Mouse (Mus musculus) adrenal gland, adult 2 months (tissue): ENCODE data around the gene Pla2g5. TPM values are rescaled to one million over a fixed set of nuclear protein-coding genes. Genes with fewer than 3 reads are reported as not detected.

Experiments
- DNase-seq: peaks from one replicate; pipeline ENCODE4 v3.0.0; 2021
- polyA plus RNA-seq: library from polyadenylated mRNA; depleted of rRNA; stranded (reverse); fragments of >200 nt; gene quantifications from 2 replicates; pipeline ENCODE4 v1.2.3, GENCODE M21; 2012
- total RNA-seq, 2 experiments: library from RNA; stranded (reverse); gene quantifications; 2 replicates each; pipeline ENCODE4 v1.2.3; 2021

Pla2g5 gene
- total and polyA plus RNA-seq, 3 experiments: 13.1 to 88.3 (median 13.1) TPM

DNA sequence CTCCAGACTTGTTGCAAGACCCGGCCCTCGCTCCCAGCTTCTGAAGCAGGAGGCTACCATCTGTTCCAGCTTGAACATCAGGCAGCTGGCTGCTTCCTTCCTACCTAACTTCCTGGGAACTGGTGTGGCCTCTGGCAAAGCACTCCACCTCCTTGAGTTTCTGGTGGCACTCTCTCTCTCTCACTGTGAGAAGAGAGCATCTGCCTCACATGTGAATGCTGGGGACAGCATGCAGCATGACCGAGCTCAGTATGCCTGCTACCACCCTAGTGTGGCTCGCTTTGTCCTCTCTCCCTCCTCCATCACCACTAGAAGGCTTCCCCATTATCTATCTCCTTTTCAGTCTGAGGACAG lies 66.1 kb downstream of the Pla2g5 start:
- no peak for DNase-seq

DNA sequence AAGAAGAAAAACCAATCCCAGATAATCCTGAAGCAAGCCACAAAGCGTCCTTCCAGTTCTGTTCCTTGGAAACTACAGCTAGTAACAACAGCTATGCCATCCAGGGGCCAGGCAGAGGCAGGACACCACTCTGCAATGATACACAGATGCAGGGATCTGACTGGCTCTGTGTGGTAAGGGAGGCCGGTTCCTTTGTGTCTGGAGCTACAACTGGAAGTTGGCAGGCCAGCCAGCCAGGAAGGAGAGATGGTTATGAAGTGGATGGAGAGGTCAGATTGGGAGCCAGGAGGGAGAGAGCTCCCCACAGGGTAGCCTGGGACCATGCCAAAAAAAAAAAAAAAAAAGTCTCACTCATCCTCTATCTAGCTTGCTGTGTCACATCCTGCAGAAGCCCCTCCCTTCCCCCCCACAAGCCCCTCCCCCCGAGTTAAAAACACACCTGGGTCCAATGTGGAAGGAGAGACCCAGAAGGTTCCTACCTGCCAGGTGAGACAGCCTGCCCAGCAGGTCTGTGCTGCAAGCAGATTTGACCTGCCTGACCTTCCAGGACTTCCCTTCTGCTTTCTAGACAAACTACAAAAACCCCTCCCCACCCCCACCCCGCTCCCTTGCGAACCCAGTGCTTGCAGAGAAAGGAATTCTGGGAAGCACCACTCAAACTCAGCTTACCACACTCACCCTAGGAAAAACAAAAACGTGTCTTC lies 66.6 kb downstream of the Pla2g5 start:
- no peak for DNase-seq

DNA sequence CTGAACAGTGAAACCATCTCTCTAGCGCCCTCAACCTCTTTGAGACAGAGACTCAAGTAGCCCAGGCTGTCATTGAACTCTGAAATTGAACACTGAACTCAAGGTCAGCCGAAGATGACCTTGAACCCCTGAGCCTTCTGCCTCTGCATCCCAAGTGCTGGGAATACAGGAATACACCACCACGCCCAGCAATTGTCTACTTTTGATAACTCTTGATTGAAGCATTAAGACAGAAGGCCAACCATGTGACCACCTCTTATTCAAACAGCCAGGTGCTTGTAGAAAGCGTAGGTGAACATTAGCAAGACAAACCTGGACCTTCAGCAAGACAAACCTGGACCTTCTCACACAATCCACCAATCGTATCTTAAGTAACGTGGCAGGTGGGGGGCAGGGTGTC lies 68.9 kb downstream of the Pla2g5 start:
- no peak for DNase-seq

DNA sequence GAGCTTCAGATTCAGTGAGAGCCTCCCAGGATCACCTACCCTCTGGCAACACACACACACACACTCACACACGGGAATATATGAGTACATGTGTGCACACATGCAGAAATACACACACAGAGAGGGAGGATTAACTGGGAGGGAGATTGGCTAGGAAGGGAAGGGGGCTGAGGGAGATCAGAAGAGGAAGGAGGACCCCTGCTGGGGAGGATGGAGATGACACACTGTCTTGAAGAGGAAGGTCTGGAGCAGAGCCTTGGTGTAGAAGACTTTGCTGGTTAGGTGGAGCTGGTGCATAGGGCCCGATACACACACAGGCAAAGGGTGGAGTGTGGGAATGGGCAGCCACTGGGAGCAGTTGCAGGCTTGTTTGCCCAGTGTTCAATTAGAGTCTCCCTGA lies 70.0 kb downstream of the Pla2g5 start:
- peak; percentile 43 for DNase-seq

DNA sequence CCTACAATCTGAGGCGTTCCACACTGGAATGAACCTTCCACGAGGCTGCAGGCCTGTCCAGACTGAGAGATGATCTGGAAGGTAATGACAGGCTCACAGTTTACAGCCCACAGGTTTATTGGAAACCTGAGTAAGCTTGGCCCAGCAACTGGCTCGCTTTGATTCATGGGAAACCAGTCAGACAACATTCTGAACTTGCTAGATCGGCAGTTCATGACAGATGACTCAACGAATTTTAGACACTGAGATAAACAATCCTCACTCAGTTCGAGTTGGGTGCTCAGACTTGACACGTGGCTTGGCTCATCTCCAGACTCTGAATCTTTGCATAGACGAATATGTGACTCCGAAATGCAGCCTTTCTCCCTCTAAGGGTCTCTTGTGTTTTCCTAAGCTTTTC lies 70.7 kb downstream of the Pla2g5 start:
- no peak for DNase-seq

DNA sequence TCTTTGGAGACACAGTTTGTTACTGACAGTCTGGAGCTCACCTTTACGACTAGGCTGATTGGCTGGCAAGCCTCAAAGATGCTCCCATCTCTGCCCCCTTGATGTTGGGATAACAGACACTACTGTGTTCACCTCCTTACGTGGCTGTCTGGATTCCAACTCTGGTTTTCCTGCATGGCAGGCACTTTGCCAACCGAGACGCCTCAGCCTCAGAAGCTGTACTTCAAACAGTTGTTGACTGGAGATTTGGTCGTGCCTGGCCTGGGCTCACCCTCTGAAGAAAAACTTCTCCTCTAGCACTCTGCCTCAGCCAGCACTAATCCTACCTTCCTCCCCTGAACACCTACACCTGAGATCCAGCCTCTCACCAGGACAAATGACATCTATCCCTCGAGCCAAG lies 71.8 kb downstream of the Pla2g5 start:
- DNase-seq: no peak

DNA sequence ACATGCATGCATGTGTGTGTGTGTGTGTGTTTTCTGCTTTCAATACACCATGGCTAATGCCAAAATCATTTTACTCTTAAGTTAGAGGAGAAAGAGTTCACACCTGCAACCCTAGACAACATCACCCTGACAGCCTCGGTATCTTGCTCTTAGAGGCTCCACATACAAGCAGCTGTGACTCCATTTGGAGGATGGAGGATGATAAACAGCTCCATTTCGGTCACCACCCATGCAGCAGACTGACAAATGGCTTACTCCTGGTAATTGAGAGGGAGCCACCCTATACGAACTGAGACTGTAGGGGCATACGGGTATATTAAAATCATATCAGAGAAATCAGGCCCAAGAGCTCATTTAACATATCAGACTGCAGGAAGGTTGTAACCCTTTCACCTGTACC lies 74.9 kb downstream of the Pla2g5 start:
- no peak for DNase-seq

DNA sequence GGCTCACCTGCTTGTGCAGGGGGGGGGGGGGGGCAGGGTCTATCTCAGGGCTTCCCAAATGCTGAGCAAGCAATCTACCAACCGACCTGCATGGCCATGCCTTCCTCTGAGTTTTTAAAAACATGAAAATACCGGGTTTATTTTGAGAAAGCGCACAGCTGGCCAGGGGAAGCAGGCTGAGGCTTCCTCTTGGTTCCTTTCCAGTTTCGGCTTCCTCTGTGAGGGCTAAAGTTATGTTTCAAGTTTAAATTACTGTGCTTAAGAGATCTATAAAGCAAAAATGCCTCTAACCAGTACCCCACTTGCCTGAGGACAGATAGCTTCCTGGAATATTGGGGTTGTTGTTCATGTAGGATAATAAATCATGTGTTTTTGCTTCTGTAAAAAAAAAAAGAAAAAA lies 77.1 kb downstream of the Pla2g5 start:
- DNase-seq: no peak

DNA sequence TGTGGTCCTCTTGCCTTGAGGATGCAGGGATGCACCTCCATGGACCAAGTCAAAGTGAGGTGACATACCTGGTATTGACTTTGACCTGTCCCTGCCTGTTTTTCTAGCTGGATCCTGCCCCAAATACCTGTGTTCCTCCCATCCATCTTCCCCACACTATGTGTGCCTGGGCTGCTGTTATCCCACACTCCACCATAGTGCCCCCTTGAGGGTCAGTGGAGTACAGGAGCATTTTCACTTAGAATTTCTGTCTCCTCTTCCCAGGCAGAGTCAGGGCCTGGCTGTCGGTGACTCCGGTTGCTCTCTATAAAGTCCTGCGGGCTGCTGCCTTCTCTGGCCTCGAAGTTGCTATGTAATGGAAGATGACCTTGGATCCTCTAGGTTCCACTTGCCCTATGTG lies 77.6 kb downstream of the Pla2g5 start:
- DNase-seq: no peak

DNA sequence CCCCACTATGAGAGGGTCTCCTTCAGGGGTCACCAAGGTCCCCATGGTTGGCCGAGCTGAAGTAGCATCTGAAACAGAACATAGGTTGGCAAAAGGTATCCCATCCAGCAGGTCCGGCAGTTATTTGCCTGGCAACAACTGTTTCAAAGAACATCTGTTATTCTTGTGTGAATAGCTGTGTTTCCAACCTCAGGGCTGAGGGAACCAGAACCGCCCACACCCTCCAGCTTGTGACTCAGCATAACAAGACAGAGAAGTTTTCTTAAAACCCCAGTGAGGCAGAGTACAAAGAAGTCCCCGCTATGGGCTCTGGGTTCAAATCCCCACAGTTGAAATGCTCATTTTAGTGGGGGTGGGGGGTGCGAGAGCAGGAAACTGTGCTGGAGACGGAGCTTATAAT lies 81.2 kb downstream of the Pla2g5 start:
- DNase-seq: peak; percentile 47

DNA sequence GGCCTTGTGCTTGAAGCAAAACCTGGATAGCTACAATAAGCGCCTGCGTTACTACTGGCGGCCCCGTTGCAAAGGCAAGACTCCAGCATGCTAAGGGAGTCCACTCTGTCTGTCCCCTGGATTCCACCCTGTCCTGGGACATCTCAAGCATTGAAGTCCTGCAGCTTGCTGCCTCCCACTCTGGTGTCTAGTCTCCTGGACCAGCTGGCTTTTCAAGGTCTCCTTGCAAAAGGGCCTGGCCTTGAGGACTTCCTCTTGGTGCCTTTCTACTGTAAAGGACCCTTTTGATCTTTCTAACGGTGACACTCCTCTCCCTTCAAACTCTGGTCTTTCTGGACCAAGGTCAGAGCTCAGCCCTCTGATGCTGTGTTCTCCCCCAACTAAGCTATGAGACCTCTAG lies 83.0 kb downstream of the Pla2g5 start:
- DNase-seq: peak; percentile 41

DNA sequence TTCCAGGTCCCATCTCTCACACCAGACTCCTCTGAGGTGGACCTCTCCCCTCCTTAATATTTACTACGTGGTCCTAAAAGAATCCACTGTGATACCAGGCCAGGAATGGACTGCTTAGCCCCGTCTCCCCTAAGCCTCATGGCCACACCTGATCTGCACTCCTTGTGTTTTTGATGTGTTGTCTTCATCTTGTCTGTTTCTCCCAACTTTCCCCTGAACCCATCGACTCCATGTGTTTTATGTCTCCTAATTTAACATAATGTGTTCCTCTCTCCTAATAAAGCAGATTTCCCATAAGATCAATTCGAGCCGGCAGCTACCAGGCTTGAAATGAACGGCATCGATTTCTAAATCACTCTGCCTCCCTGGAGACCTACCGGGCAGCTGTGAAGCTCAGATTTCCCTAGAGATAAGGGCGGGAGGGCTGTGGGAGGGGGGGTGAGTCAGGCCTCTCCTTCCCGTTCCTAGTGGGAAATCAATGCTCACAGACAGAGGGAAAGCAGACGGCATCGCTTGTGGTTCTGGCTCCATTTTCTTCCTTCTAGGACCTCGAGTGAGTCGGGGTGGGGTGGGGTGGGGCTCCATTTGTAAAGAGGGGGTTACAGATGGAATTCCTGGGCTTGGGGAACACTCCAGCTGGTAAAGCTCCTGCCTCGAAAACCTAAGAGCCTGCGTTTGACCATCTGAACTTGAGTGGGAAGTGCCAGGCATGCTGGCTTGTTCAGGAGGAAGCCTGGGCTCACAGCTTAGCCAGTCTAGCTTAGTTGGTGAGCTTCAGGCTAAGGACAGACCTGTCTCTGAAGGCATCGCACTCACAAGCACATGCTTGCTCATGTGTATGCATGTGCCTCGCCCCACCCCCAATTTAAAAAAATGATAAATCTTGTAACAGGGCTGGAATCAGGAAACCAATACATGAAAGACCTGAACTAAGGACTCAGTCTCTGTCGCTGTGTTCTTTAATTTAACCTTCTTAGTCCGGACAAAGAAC lies 85.6 kb downstream of the Pla2g5 start:
- DNase-seq: peak; percentile 24

DNA sequence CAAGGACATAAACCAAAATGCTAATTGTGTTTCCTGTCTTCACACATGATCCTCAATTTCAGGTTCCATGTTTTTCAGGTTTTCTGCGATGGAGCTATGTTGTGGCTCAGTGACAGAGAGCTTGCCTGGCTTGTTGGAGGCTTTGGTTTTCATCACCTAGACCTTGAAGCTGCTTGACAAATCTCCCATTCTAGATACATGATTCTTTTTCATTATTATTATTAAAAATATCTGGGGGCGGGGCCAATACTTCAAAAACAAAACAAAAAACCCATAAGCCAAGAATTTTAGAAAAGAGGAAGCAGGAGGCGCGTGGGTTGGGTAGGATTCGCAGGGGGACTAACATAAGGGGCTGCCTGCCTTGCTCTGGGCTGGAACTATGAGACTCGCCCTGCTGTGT lies 87.8 kb downstream of the Pla2g5 start, which contains the start of gene Pla2g2d:
TSS of gene Pla2g2d (plus strand) at position 301 of the 400 bp plus-strand sequence.
- no peak for DNase-seq

DNA sequence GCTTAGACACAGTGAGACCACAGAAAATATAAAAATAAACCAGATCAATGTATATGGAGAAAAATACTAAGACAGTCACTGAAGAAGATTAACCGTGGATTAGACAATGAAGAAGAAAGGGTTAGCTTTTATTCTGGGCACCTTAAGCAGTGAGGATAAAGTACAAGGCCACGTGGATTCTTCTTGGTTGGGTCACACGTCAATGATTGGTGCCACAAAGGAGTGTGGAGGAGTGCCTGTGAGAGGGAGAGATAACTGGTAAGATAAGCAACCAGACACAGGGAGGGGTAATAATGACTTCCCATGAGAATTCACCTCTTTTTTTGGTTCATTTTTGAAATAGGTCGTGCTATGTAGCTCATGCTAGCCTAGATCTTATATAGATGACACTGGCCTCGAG lies 90.9 kb downstream of the Pla2g5 start:
- DNase-seq: no peak

DNA sequence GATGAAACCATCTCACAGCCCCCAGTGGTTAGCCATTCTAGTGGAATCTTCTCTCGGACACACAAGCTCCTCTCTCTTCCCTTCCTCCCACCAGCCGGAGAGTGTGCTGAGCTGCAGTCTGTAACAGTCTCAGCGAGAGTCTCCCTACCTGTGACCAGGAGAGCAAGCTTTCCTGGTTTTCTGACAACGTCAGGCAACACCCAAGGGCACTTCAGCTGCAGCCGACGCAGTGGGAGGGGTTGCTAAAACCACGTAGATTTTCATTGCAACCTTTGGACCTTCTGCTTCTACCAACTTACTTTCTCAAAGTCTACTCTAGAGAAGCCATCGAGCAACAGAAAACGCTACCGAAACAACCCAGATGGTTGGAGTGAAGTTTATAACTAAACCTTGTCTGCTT lies 91.3 kb downstream of the Pla2g5 start:
- DNase-seq: no peak

DNA sequence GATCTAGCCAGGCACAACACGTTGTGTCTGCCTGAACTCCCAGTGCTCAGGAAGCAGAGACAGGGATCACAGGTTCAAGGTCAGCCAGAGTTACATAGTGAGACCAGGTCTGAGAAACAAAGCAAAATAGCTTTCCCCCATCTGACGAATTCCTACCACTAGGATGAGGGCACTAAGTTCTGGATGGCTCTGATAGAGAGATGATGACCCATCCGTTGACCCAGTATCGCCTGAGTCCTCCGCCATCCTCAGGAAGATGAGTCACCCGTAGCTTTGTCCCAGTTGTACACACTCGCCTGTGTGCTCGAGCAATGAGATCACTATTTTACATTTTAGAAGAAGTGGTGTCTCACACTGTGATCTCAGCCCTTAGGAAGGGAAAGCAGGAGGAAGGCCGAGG lies 101.0 kb downstream of the Pla2g5 start:
- peak; percentile 42 for DNase-seq

DNA sequence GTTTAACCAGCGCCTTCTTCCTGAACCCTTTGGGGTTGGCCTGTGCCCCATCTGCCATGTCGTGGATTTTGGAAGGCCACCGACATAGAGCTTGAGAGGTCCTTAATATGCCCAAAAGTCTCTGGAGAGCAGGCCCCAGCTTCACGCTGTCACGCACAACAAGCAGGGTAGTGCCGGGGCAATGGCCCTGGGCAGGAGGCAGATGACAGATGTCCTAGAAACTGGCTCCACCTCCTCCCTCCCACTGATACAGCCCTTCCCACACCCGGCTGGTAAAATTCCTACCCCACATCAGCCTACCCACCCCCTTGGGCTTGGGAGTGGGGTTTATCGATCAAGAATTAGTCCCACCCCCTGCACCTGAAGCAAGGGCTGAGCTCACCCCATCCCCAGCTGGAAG lies 105.9 kb downstream of the Pla2g5 start, which contains the start of gene Pla2g2f:
TSS of gene Pla2g2f (minus strand) at position 211 of the 400 bp plus-strand sequence.
- DNase-seq: peak; percentile 55

DNA sequence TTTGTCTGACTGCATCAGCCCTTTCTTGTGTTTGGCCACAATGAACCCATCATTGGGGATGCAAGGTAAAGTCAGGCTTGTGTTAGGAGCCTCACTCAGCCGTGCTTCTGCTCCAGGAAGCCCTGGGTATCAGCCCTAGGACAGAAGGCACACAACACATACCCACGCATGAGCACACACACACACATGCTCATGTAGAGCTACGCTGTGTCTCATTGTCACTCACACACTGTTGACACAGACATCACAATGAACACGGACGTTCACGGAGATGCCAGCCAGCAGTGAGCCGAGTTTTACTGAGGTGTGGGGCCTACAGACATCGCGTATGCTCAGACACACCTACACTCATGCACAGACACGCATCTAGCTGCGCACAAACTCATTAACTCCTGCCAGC lies 107.3 kb downstream of the Pla2g5 start:
- no peak for DNase-seq

DNA sequence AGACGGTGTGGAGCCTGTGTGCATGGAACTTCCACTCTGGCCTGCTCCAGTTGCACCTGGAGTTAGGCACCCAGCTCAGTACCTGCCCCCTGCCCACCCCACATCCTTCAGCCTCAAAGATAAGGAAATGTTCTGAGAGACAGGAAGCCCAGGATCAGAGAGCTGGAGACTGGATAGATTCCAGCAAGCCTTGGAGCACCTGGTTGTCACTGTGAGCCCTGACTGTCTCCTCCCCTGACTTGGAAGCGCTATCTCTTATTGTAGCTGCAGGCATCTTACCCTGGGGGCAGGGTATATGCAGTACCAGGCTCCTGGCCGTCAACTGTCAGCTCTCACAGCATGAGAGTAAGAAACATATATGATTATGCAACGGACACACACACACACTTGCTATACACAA lies 107.8 kb downstream of the Pla2g5 start:
- DNase-seq: no peak

DNA sequence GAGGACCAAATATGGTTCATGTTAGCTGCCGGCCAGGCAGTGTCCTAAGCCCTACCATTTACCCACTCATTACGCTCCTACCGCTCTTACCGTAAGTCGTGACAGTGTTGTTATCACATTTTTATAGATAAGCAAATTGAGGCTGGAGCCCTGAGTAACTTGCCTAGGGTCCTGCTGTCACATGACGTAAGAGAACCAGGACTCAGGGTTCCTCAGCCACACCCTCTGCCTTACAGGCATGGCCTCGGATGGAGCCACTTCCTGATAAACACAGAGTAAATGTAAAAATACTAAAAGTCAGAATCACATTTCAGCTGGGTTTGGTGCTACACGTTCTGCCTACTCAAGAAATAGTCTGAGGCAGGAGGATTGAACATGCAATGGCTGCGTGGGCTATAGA lies 108.8 kb downstream of the Pla2g5 start:
- DNase-seq: no peak

DNA sequence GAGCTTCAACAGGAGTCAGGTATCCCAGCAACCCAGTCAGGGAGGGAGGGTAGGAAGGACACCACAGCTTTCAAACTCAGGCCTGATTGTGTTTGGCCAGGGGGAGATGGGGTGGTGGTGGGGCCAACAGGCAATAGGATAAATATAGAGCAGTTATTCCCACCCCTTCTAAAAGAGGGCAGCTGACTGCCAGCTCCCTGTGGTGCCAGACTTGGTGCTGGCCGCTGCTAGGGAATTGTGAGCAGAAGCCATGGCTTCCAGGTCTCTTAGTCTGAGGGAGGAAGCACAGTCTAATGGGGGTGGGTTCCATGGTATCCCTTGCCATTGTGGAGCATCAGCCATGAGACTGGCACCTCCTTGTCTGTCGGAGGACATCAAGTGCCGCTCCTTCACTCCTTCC lies 109.7 kb downstream of the Pla2g5 start:
- DNase-seq: no peak

DNA sequence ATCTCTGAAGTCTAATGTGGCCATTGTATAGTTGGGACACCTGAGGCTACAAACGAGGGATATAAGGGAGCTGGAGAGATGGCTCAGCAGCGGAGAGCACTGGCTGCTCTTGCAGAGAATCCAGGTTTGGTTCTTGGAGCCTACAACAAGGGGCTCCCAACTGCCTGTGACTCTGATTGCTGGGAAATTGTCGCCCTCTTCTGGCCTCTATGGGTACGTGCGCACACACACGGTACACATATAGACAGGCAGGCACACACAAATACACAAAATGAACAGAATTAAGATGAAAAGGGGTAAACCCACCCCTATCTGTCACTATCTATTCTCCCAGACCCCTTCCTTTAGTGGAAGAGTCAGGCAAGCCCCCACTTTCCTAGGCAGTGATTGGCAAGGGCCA lies 110.7 kb downstream of the Pla2g5 start:
- no peak for DNase-seq
